Mouse (Mus musculus) spleen, adult 2 months (tissue): ENCODE results near the gene Ccl24.

ENCODE experiments used
- CTCF ChIP-seq: fragments of 200-500 bp; IDR thresholded peaks from 2 replicates; pipeline ENCODE4 v1.5.1; 2011; ENCODE audit warnings: mild to moderate bottlenecking, inconsistent platforms; ENCODE audit not compliant: insufficient read depth, insufficient read length, insufficient replicate concordance; ENCODE audit errors: extremely low read depth
- POLR2A ChIP-seq: fragments of 200-500 bp; IDR thresholded peaks from 2 replicates; pipeline ENCODE4 v1.6.1; 2011; ENCODE audit warnings: low read depth, low read length, inconsistent platforms

DNA sequence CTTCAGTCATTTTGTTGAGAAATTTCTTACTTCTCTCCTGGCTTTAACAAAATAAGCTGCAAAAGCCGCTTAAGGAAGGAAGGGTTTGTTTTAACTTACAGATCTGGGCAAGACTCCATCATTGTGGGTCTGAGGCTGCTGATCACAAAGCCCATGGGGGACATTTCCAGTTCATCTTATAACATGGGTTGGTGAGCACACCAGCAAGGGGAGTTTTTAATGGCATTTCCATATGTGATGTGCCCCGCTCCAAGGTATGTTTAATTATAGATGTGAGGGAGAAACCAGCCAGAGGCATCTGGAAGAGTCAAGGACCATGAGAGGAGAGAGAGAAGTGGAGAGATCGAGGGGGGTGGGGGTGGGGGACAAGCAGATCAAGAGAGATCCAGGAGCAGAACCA is 15.2 kb downstream of the Ccl24 start:
- TF ChIP-seq CTCF (no peak), POLR2A (no peak)
